Mouse (Mus musculus) CH12.LX (cell line): ENCODE results near the gene Megf11. TPM values are rescaled to one million over a fixed set of nuclear protein-coding genes. Genes with fewer than 3 reads are reported as not detected.

Experiments used
- DNase-seq: peaks from one replicate; pipeline ENCODE4 v3.0.0-alpha.2; 2013; ENCODE audit errors: extremely low read depth
- H3K27ac ChIP-seq: 2 replicates; pipeline ENCODE4 v1.5.1; 2012; ENCODE audit warnings: low read depth, mild to moderate bottlenecking, control low read depth, moderate library complexity; ENCODE audit not compliant: insufficient read depth
- H3K27me3 ChIP-seq: replicated peaks from 2 replicates; pipeline ENCODE3; 2012; ENCODE audit warnings: inconsistent platforms
- H3K36me3 ChIP-seq, 2 experiments: replicated peaks in 1 of 2; 2 replicates each; pipeline versions ENCODE3 to v1.6.1; 2012; ENCODE audit warnings: inconsistent platforms in 1 of 2, low read length in 1 of 2, mild to moderate bottlenecking in 1 of 2, mixed read lengths in 1 of 2, moderate library complexity in 1 of 2; ENCODE audit not compliant: control insufficient read depth in 1 of 2, insufficient read depth in 1 of 2
- H3K4me1 ChIP-seq, 2 experiments: 2 replicates each; pipeline ENCODE4 v1.6.1; 2012; ENCODE audit warnings: inconsistent platforms in 1 of 2, moderate library complexity in 1 of 2; ENCODE audit not compliant: insufficient read depth in 2 of 2, control insufficient read depth in 1 of 2
- H3K4me2 ChIP-seq: 2 replicates; pipeline ENCODE4 v1.6.1; 2012; ENCODE audit warnings: low read depth, mild to moderate bottlenecking, control low read depth; ENCODE audit not compliant: poor library complexity, insufficient read depth, severe bottlenecking
- H3K4me3 ChIP-seq, 3 experiments: fragments of 150-350 bp in 1 of 3; sonication (generic) in 1 of 3; replicated peaks in 1 of 3; 2 replicates each; pipeline versions ENCODE3 to v1.5.1; 2011 to 2012; ENCODE audit warnings: low read depth in 2 of 3, low read length in 2 of 3, mild to moderate bottlenecking in 2 of 3, moderate library complexity in 2 of 3, control low read depth in 1 of 3, improper control_type of control experiment in 1 of 3, inconsistent platforms in 1 of 3, mixed read lengths in 1 of 3; ENCODE audit not compliant: poor library complexity in 1 of 3
- H3K79me2 ChIP-seq: replicated peaks from 2 replicates; pipeline ENCODE4 v1.6.1; 2012; ENCODE audit warnings: mild to moderate bottlenecking, moderate library complexity; ENCODE audit not compliant: control insufficient read depth, poor library complexity, insufficient read depth, severe bottlenecking; ENCODE audit errors: extremely low read depth
- H3K9ac ChIP-seq: 2 replicates; pipeline ENCODE4 v1.6.1; 2012; ENCODE audit warnings: low read depth, mild to moderate bottlenecking, control low read depth, moderate library complexity; ENCODE audit not compliant: insufficient read depth
- H3K9me3 ChIP-seq: replicated peaks from 2 replicates; pipeline ENCODE3; 2012; ENCODE audit warnings: low read length, inconsistent platforms, mixed read lengths
- BHLHE40 ChIP-seq: IDR thresholded peaks from 2 replicates; pipeline ENCODE4 v1.6.1; 2011; ENCODE audit warnings: mild to moderate bottlenecking, low read depth, low read length, improper control_type of control experiment
- E2F4 ChIP-seq: IDR thresholded peaks from 2 replicates; pipeline ENCODE4 v1.6.1; 2011; ENCODE audit warnings: low read depth, low read length, improper control_type of control experiment; ENCODE audit not compliant: insufficient replicate concordance
- EP300 ChIP-seq: IDR thresholded peaks from 2 replicates; pipeline ENCODE4 v1.6.1; 2011; ENCODE audit warnings: low read length, improper control_type of control experiment
- GABPA ChIP-seq: IDR thresholded peaks from 2 replicates; pipeline ENCODE4 v1.6.1; 2012; ENCODE audit warnings: low read depth, low read length, improper control_type of control experiment, inconsistent platforms; ENCODE audit not compliant: insufficient replicate concordance
- IRF4 ChIP-seq: IDR thresholded peaks from 2 replicates; pipeline ENCODE4 v1.6.1; 2014; ENCODE audit warnings: low read depth, mild to moderate bottlenecking, inconsistent platforms, low read length, improper control_type of control experiment
- JUN ChIP-seq: IDR thresholded peaks from 2 replicates; pipeline ENCODE4 v1.6.1; 2011; ENCODE audit warnings: low read depth, mild to moderate bottlenecking, low read length, improper control_type of control experiment, moderate library complexity; ENCODE audit not compliant: insufficient read depth
- MAFK ChIP-seq: IDR thresholded peaks from 2 replicates; pipeline ENCODE4 v1.6.1; 2011; ENCODE audit warnings: low read length, improper control_type of control experiment; ENCODE audit not compliant: insufficient replicate concordance
- MAX ChIP-seq: IDR thresholded peaks from 2 replicates; pipeline ENCODE4 v1.6.1; 2011; ENCODE audit warnings: low read length, improper control_type of control experiment
- MAZ ChIP-seq: IDR thresholded peaks from 2 replicates; pipeline ENCODE4 v1.6.1; 2012; ENCODE audit warnings: low read depth, mild to moderate bottlenecking, inconsistent platforms, low read length, improper control_type of control experiment, moderate library complexity
- MYC ChIP-seq: IDR thresholded peaks from 2 replicates; pipeline ENCODE4 v1.6.1; 2011; ENCODE audit warnings: low read depth, mild to moderate bottlenecking, improper control_type of control experiment, low read length
- NELFE ChIP-seq: IDR thresholded peaks from 2 replicates; pipeline ENCODE4 v1.6.1; 2011; ENCODE audit warnings: low read depth, low read length, improper control_type of control experiment
- NRF1 ChIP-seq: IDR thresholded peaks from 2 replicates; pipeline ENCODE4 v1.6.1; 2014; ENCODE audit warnings: low read depth, mild to moderate bottlenecking, inconsistent platforms, low read length, improper control_type of control experiment, moderate library complexity
- RAD21 ChIP-seq: IDR thresholded peaks from 2 replicates; pipeline ENCODE4 v1.6.1; 2011; ENCODE audit warnings: low read depth, mild to moderate bottlenecking, low read length, improper control_type of control experiment, moderate library complexity
- RCOR1 ChIP-seq: conservative IDR thresholded peaks from 2 replicates; pipeline ENCODE4 v1.6.1; 2012; ENCODE audit warnings: low read depth, mild to moderate bottlenecking, inconsistent platforms, low read length, improper control_type of control experiment
- SMC3 ChIP-seq: IDR thresholded peaks from 2 replicates; pipeline ENCODE4 v1.6.1; 2011; ENCODE audit warnings: low read depth, low read length, improper control_type of control experiment
- ZKSCAN1 ChIP-seq: IDR thresholded peaks from 2 replicates; pipeline ENCODE4 v1.6.1; 2012; ENCODE audit warnings: low read depth, inconsistent platforms, low read length, improper control_type of control experiment, borderline replicate concordance
- ZMIZ1 ChIP-seq: IDR thresholded peaks from 2 replicates; pipeline ENCODE4 v1.6.1; 2012; ENCODE audit warnings: low read depth, mild to moderate bottlenecking, inconsistent platforms, low read length, improper control_type of control experiment
- dilution Hi-C: fragments of 300-500 bp; cut with MboI; formaldehyde crosslinking; loops from 2 replicates; pipeline ENCODE4 v1.14.3; 2020; ENCODE audit warnings: low sequenced_read_pairs; ENCODE audit not compliant: extremely low pct_unique_long_range_greater_than_20kb, extremely low pct_ligation_motif_present
- in situ Hi-C: fragments of 300-500 bp; cut with MboI; formaldehyde crosslinking; loops from 3 replicates; pipeline ENCODE4 v1.14.3; 2019; ENCODE audit warnings: low sequenced_read_pairs, low pct_ligation_motif_present, low pct_unique_long_range_greater_than_20kb, mixed read lengths
- polyA plus RNA-seq: library from polyadenylated mRNA; unstranded; fragments of >175 nt; gene quantifications from 2 replicates; pipeline ENCODE4 v1.2.1, GENCODE M21; 2012; ENCODE audit warnings: low read depth; ENCODE audit not compliant: insufficient read length
- total RNA-seq, 2 experiments: library from RNA; depleted of rRNA; stranded (reverse); fragments of 300-350 nt in 1 of 2; fragments of >200 nt in 1 of 2; gene quantifications; 2 replicates each; pipeline ENCODE4 v1.2.3; 2012 to 2014

The Megf11 gene
- total and polyA plus RNA-seq, 3 experiments = 0.04 to 0.59 TPM; not detected in 1

GRCm38 (mm10) chr9:64454196-64454595 lies 68.8 kb downstream of the Megf11 start:
- DNase-seq = no peak
- Histone ChIP-seq H3K27me3 (no peaks in the 10 kb centered on the region), H3K9ac (no peak overlapping the region), H3K4me3 (no peak overlapping the region), H3K9me3 (no peaks in the 10 kb centered on the region), H3K36me3 (no peaks in the 10 kb centered on the region), H3K4me1 (peaks cover 8 to 28% of the 10 kb centered on the region in 2 experiments; a peak in 3 of 4 replicates)
- in situ Hi-C loops (no loop called here), dilution Hi-C loops (no loop called here)
- TF ChIP-seq BHLHE40 (no peak), GABPA (no peak), MAZ (no peak), ZKSCAN1 (no peak), JUN (no peak), ZMIZ1 (no peak)
- TF ChIP-seq, all 38 proteins: peak for 0
- Histone ChIP-seq H3K27ac (no peak overlapping the region), H3K4me2 (no peak overlapping the region), H3K79me2 (no peaks in the 10 kb centered on the region)

DNA sequence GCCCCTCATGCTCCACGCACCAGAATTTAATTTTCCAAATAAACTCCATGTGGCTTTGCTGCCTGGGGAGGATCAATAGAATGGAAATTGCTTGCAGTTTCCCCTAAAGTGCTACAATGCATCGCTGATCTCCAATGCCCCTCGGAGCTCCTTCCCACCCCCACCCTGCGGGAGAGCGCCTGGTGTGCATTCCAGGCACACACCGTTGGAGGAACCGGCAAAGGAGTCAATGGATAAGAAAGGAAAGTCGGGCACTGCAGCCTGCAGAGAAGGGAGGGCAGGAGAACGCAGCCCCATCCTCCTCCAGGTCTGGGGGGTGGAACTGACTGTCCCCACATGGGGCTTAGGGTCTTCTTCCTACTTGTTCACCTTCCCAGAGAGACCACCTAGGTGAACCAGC lies 70.5 kb downstream of the Megf11 start:
- no peaks in the 10 kb centered on the region for H3K79me2 ChIP-seq
- TF ChIP-seq SMC3 = no peak
- TF ChIP-seq E2F4 = no peak
- TF ChIP-seq MYC = no peak
- TF ChIP-seq RAD21 = no peak
- no peak for TF ChIP-seq IRF4
- no peak for TF ChIP-seq RCOR1
- TF ChIP-seq EP300 = no peak
- no peak for TF ChIP-seq ZKSCAN1
- TF ChIP-seq BHLHE40 = no peak
- no peak for TF ChIP-seq MAFK
- TF ChIP-seq NELFE = no peak
- no peak for TF ChIP-seq MAX
- TF ChIP-seq JUN = no peak
- TF ChIP-seq NRF1 = no peak
- H3K9me3 ChIP-seq = no peaks in the 10 kb centered on the region
- no peaks in the 10 kb centered on the region for H3K36me3 ChIP-seq
- no peak overlapping the region for H3K4me2 ChIP-seq
- in situ Hi-C loops (no loop called here), dilution Hi-C loops (no loop called here)
- no peaks in the 10 kb centered on the region for H3K27me3 ChIP-seq
- no peak overlapping the region for H3K4me3 ChIP-seq
- peaks cover 8 to 28% of the 10 kb centered on the region in 2 experiments; a peak in 3 of 4 replicates for H3K4me1 ChIP-seq
- H3K27ac ChIP-seq = no peak overlapping the region
- H3K9ac ChIP-seq = no peak overlapping the region
- DNase-seq = no peak
